Mouse (Mus musculus) liver, embryonic 12.5 days (tissue): ENCODE results near the gene Spsb3. TPM values are rescaled to one million over a fixed set of nuclear protein-coding genes. Genes with fewer than 3 reads are reported as not detected.

Experiments used
- ATAC-seq: fragments of 200-750 bp; cut with Nextera tagmentation; 2 replicates; pipeline ENCODE4 v1.8.0; 2017; ENCODE audit warnings: moderate number of reproducible peaks, mild to moderate bottlenecking, moderate library complexity
- H3K27ac ChIP-seq: fragments of 300-500 bp; sonication (generic); 2 replicates; pipeline ENCODE4 v1.5.1; 2016; ENCODE audit warnings: mild to moderate bottlenecking
- H3K27me3 ChIP-seq: fragments of 300-500 bp; sonication (generic); replicated peaks from 2 replicates; pipeline ENCODE4 v1.6.1; 2016; ENCODE audit warnings: mild to moderate bottlenecking, moderate library complexity
- H3K36me3 ChIP-seq: fragments of 300-500 bp; sonication (generic); 2 replicates; pipeline ENCODE4 v1.6.1; 2016; ENCODE audit warnings: mild to moderate bottlenecking, moderate library complexity
- H3K4me1 ChIP-seq: fragments of 300-500 bp; sonication (generic); 2 replicates; pipeline ENCODE4 v1.6.1; 2016
- H3K4me2 ChIP-seq: fragments of 300-500 bp; sonication (generic); 2 replicates; pipeline ENCODE4 v1.6.1; 2016; ENCODE audit warnings: mild to moderate bottlenecking, moderate library complexity
- H3K4me3 ChIP-seq: fragments of 300-500 bp; sonication (generic); 2 replicates; pipeline ENCODE4 v1.5.1; 2016; ENCODE audit warnings: mild to moderate bottlenecking, moderate library complexity
- H3K9ac ChIP-seq: fragments of 300-500 bp; sonication (generic); 2 replicates; pipeline ENCODE4 v1.6.1; 2016; ENCODE audit warnings: mild to moderate bottlenecking, moderate library complexity
- H3K9me3 ChIP-seq: fragments of 300-500 bp; sonication (generic); replicated peaks from 2 replicates; pipeline ENCODE4 v1.6.1; 2016; ENCODE audit warnings: mild to moderate bottlenecking, moderate library complexity
- WGBS: fragments of 180-500 bp; shearing (Covaris S2); methylation state at CpG from one replicate; pipeline ENCODE4 v1.1.7; 2016; ENCODE audit not compliant: insufficient replicate concordance; 5-methylcytosine and 5-hydroxymethylcytosine counted together
- polyA plus RNA-seq: library from polyadenylated mRNA; unstranded; fragments of >200 nt; fragmentation: Nextera tagmentation; extraction: Ambion mirVana; gene quantifications from 2 replicates; pipeline ENCODE4 v1.2.1, GENCODE M21; 2016

The Spsb3 gene
- polyA plus RNA-seq, 1 experiment from 2014 or later: 37.5 TPM

DNA sequence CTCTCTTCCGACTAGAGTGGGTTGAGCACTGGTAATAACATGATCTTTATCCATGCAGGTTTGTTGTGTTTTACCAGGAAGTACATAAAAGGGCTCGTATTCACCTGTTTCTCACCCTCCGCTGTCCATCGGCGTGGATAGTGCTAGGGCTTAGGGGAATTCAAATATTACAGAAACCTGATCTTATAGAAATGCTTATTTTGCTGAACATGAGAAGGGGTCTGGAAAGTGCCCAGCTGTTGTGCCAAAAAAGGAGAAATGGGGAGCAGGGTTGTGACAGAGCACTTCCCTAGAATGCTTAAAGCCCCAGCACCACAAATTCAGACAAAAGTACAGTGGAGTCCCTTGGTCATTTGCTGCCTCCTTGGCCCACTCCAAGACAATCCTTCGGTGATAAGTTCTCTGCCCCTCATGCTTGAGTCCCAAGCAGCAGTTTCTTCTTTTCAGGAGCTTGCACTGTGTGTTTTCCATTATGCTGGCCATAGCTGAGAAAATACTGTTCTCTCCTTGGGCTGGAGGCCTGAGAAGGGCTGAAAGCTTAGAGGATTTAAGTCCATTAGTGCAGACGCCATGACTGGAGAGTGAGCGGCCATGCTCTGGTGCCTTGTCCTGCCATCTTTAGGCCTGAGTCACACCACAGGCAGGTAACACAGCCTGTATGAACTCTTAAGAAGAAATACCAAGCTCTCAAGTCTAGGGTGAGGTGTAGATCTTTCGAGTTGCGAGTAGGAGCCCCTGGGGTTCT is 34.9 kb upstream of the Spsb3 start:
- WGBS: 76% methylated on average over 10 of the region's 10 CpGs
- H3K4me2 ChIP-seq: peak overlapping the region; percentile 87
- H3K9me3 ChIP-seq: no peaks in the 10 kb centered on the region
- peak overlapping the region; percentile 78 for H3K4me3 ChIP-seq
- H3K4me1 ChIP-seq: peaks cover 35% of the 10 kb centered on the region
- no peak overlapping the region for H3K27ac ChIP-seq
- H3K9ac ChIP-seq: peak overlapping the region; percentile 90
- no peak for ATAC-seq
- H3K27me3 ChIP-seq: 0 out of 2 replicates have a peak, but pooled peaks cover 5% of the 10 kb centered on the region
- peaks cover 42% of the 10 kb centered on the region for H3K36me3 ChIP-seq

DNA sequence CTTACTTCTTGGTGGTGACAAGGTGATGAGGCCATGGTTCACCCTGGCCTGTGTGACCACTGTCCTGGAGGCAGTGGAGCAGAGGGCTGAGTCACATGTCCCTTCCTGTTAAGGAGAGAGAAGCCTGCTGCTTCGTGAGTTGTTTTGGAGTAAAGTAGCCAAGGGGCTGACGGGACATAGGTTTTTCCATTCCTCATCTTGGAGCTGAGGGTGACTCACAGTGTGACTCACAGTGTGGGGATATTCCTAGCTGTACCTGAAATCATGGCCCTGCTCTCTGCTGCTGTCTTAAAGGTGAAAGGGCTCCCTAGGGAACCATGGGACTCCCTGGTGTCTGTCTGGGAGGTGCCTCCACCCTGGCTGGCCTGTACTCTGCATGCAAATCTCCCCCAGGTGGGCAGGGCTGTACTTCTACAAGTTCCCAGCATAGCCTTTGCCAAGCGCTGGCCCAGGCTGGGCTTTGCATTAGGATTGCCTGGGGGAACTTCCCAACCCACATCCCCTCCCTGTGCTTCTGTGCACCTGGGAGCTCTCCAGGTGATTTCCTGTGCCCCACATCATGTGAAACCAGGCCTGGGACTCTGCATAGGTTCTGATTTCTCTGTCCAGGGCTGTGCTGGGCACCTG is 30.5 kb upstream of the Spsb3 start:
- H3K4me1 ChIP-seq: peaks cover 52% of the 10 kb centered on the region
- peak overlapping the region; percentile 49; the same call in 1 of the 2 replicates for H3K27ac ChIP-seq
- peaks cover 77% of the 10 kb centered on the region for H3K36me3 ChIP-seq

DNA sequence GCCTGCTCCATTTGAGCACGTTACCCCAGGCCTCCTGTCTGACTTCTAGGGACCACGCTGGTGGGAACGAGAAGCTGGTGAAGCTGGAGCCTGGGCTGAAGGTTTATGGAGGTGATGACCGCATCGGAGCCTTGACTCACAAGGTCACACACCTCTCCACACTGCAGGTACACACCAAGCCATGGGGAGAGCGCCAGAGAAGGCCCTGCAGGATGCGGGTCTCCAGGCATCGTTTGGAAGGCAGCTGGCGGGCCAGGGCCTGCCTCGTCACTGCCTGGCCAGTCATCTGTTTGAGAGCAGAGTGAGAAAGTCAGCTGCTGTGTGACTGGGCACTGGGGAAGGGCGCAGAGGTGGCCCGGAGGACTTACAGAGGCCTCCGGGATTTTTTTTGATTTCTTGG is 29.9 kb upstream of the Spsb3 start:
- WGBS: 90% methylated on average over 13 of the region's 13 CpGs
- Histone ChIP-seq H3K9me3 (no peaks in the 10 kb centered on the region), H3K36me3 (peaks cover 84% of the 10 kb centered on the region), H3K4me1 (peaks cover 46% of the 10 kb centered on the region), H3K4me3 (no peak overlapping the region), H3K27ac (no peak overlapping the region; the same call in 1 of the 2 replicates), H3K9ac (no peak overlapping the region), H3K27me3 (0 out of 2 replicates have a peak, but pooled peaks cover 3% of the 10 kb centered on the region), H3K4me2 (no peak overlapping the region)
- ATAC-seq: no peak

More for the DNA sequence above, 30.5 kb upstream of the Spsb3 start:
- 82% methylated on average over 3 of the region's 3 CpGs for WGBS
- no peak for ATAC-seq
- no peak overlapping the region for H3K4me3 ChIP-seq
- no peak overlapping the region for H3K4me2 ChIP-seq
- no peak overlapping the region for H3K9ac ChIP-seq
- no peaks in the 10 kb centered on the region for H3K9me3 ChIP-seq
- 0 out of 2 replicates have a peak, but pooled peaks cover 5% of the 10 kb centered on the region for H3K27me3 ChIP-seq

DNA sequence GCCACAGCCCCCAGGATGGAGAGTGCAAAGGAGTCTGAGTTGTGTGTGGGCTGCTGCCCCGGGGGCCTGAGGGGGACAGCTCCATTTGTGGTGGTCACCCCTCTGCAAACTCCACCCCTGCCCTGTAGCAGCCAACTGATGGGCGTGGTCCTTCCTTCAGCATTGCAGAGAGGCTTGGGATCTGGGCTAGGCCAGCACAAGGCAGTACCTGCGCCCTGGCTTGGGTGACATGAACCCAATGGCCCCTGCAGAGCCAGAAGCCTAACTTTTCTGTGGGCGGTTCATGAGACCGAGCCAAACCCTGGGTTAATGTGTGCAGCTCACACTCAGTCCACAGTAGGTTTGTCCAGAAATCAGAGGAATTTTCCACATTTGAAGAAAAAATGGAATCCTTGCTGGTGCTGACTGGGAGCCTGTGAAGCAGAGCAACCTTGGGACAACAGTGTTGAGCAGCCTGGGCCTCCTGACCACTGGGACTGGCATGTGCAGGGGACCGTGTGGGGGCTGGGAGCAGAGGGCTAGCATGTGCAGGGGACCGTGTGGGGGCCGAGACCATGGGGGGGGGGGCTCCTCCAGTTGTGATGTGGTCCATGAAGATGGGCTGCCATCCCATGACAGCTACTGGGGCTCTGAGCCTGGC is 28.5 kb upstream of the Spsb3 start:
- Histone ChIP-seq H3K36me3 (peaks cover 91% of the 10 kb centered on the region), H3K9ac (no peak overlapping the region)

DNA sequence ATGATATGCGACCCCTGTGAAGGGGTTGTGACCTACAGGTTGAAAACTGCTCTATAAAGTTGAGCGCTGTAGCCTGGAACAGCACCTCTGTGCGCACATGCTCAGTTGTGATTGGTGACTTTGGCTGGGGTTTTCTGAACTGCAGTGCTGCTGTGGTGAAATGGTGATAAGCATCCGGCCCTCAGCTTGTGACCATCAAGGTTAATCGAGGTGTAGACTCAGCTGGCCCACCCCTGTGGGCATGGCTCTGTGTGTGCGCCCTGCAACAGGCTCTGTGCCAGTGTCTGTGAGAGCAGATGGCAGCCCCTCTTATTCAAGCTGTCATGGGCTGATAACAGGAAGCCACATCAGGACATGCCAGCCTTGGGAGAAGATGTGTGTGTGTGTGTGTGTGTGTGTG is 27.5 kb upstream of the Spsb3 start:
- H3K27me3 ChIP-seq: no peaks in the 10 kb centered on the region
- peak; percentile 92 for ATAC-seq
- no peaks in the 10 kb centered on the region for H3K9me3 ChIP-seq
- WGBS: 53% methylated on average over 6 of the region's 6 CpGs
- no peak overlapping the region for H3K4me3 ChIP-seq
- peaks cover 40% of the 10 kb centered on the region for H3K4me1 ChIP-seq
- H3K4me2 ChIP-seq: peak overlapping the region; percentile 35
- peaks cover 89% of the 10 kb centered on the region for H3K36me3 ChIP-seq
- peak overlapping the region; percentile 13; the same call in 1 of the 2 replicates for H3K9ac ChIP-seq
- peak overlapping the region; percentile 80 for H3K27ac ChIP-seq

More for the DNA sequence above, 28.5 kb upstream of the Spsb3 start:
- WGBS: 73% methylated on average over 8 of the region's 8 CpGs
- no peak overlapping the region for H3K4me3 ChIP-seq
- no peak for ATAC-seq
- H3K9me3 ChIP-seq: no peaks in the 10 kb centered on the region
- no peaks in the 10 kb centered on the region for H3K27me3 ChIP-seq
- peaks cover 40% of the 10 kb centered on the region for H3K4me1 ChIP-seq
- H3K4me2 ChIP-seq: peak overlapping the region; percentile 35
- H3K27ac ChIP-seq: peak overlapping the region; percentile 80

DNA sequence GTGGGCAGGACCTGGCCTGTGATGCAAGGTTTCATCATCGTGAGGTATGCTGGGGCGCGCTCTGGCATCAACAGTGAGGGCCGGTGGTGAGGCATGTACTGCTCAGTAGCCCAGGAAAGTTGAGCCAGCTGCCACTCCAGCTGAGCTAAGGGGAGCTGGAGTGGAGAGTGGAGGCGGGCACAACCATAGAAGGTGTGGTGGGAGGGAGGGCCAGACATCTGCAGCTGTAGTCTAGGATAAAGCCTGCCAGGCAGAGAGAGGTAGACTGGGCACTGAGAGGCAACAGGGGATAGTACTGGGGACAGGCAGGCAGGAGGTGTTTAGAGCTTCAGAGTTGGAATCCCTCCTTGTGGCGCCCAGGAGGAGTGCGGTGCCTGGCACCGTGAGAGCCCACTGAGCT is 26.4 kb upstream of the Spsb3 start:
- H3K9ac ChIP-seq: peak overlapping the region; percentile 25
- no peaks in the 10 kb centered on the region for H3K9me3 ChIP-seq
- ATAC-seq: peak; percentile 73
- no peaks in the 10 kb centered on the region for H3K27me3 ChIP-seq
- peaks cover 89% of the 10 kb centered on the region for H3K36me3 ChIP-seq
- H3K4me3 ChIP-seq: no peak overlapping the region
- H3K4me2 ChIP-seq: peak overlapping the region; percentile 23; the same call in 1 of the 2 replicates
- 91% methylated on average over 8 of the region's 8 CpGs for WGBS
- H3K27ac ChIP-seq: peak overlapping the region; percentile 80
- peaks cover 40% of the 10 kb centered on the region for H3K4me1 ChIP-seq

DNA sequence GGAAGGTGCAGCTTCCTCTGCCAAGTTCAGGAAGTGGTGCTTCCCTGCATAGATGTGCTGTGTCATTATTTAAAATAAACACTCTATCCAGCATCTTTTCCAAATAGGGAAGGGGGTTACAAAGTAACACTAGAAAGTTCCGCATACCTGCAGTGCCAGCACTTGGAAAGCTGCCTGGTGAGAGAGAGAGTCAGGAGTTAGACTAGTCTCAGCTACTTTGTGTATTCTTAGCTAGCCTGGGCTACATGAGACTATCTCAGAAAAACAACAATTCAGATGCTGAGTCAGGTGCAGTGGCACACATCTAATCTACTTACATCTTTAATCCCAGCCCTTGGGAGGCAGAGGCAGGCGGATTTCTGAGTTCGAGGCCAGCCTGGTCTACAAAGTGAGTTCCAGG is 24.7 kb upstream of the Spsb3 start:
- Histone ChIP-seq H3K4me3 (no peak overlapping the region), H3K4me2 (no peak overlapping the region), H3K27ac (no peak overlapping the region), H3K9ac (no peak overlapping the region), H3K36me3 (peaks cover 83% of the 10 kb centered on the region), H3K27me3 (no peaks in the 10 kb centered on the region), H3K4me1 (peaks cover 35% of the 10 kb centered on the region), H3K9me3 (no peaks in the 10 kb centered on the region)
- 79% methylated on average over 3 of the region's 3 CpGs for WGBS
- no peak for ATAC-seq

DNA sequence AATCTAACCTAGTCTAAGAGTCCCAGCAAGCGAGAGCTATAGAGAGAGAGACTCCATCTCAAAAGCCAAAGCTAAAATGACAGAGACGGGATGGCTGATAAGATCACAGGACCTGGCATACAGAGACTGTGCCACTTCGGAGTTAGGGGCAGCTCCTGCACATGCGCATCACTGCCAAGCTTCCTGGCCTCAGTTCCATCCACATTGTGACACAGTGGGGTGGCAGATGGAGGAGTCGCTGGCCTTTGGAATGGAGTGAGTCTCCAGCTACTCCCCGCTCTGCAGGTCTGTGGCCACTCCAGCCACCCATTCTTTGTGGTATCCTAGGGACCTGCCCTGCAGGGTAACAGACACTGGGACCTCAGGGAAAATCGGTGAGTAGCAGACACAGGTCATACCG is 20.7 kb upstream of the Spsb3 start, which contains the start of gene Igfals:
Igfals (plus strand) TSS at position 222 of the 400 bp plus-strand sequence.
- H3K9ac ChIP-seq: no peak within 1 kb of the TSS
- H3K9me3 ChIP-seq: no peaks in the 10 kb centered on the region
- no peaks in the 10 kb centered on the region for H3K27me3 ChIP-seq
- H3K4me2 ChIP-seq: no peak within 1 kb of the TSS
- 77% methylated on average over 8 of the region's 8 CpGs for WGBS
- peaks cover 55% of the 10 kb centered on the region for H3K36me3 ChIP-seq
- H3K4me3 ChIP-seq: no peak within 1 kb of the TSS
- H3K27ac ChIP-seq: no peak within 1 kb of the TSS
- H3K4me1 ChIP-seq: no peaks in the 10 kb centered on the region
- ATAC-seq: no peak

DNA sequence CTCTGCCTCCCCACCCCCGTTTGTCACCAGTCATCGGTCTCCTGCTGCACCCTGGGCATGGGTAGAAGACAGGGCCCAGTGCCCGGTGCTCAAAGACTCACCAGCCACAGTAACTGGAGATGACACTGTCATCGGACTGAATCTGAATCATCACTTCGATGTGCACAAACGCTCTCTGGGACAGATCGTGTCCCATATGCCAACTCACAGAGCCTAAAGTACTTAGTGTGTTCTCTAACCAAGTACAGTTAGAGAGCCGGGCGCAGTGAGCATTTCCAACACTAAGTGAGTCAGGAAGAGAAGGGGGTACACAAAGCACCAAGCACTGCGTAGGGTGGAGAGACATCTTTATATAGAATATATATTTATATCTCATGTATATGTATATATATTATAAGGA is 18.5 kb upstream of the Spsb3 start:
- 0 out of 2 replicates have a peak, but pooled peaks cover 4% of the 10 kb centered on the region for H3K27me3 ChIP-seq
- ATAC-seq: no peak
- WGBS: 86% methylated on average over 10 of the region's 10 CpGs

DNA sequence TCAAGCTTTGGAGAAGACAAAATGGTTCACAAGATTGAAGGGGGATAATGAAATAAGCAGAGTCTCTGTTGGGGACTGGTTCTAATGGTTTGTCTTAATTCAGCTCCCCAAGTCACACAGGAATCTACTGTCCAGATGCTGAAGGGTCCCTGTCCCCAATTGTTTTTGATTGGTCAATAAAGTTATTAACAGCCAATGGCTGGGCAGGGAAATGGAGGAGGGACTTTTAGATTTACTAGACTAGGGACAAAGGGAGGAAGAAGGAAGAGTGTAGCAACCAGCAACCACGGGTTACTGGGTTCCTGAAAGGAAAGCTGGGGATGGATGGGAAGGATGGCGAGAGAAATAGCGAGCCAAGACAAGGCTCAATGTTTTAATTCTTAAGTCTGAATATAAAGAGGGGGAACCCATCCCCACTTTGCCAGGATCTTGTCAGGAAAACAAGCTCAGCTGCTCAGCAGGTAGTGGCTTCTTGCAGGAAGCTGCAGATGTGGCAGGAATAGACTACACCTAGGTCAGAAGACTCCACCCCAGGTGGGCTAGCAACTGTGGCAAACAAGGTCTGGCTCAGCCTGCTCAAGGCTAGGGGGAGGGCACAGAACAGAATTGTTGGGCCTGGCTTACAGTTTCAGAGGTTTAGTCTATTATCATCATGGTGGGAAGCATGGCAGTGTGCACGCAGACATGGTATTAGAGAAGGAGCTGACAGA is 12.6 kb upstream of the Spsb3 start:
- Histone ChIP-seq H3K4me3 (no peak overlapping the region), H3K4me2 (no peak overlapping the region), H3K27ac (no peak overlapping the region), H3K27me3 (peaks cover 4% of the 10 kb centered on the region; the same call in 1 of the 2 replicates), H3K4me1 (peaks cover 12% of the 10 kb centered on the region; the same call in 1 of the 2 replicates), H3K9ac (no peak overlapping the region), H3K36me3 (no peaks in the 10 kb centered on the region), H3K9me3 (no peaks in the 10 kb centered on the region)
- ATAC-seq: no peak
- 37% methylated on average over 4 of the region's 4 CpGs for WGBS

More for the DNA sequence above, 18.5 kb upstream of the Spsb3 start:
- Histone ChIP-seq H3K4me1 (no peaks in the 10 kb centered on the region), H3K36me3 (peaks cover 34% of the 10 kb centered on the region), H3K4me2 (no peak overlapping the region), H3K9ac (no peak overlapping the region), H3K27ac (no peak overlapping the region), H3K9me3 (no peaks in the 10 kb centered on the region), H3K4me3 (no peak overlapping the region)

DNA sequence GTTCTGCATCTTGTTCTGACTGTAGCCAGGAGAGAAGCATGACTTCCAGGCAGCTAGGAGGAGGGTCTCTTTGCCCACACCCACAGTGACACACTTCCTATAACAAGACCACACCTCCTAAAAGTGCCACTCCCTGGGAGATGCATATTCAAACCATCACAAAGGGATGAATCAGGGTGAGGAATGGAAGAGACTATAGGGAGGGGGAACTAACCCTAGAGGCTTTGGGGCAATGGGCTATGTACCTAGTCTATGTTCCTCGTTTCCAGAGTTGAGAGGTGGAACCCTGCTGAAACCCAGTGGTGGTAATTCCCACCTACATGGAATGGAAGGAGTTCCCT is 12.1 kb upstream of the Spsb3 start:
- Histone ChIP-seq H3K4me3 (no peak overlapping the region), H3K9me3 (no peaks in the 10 kb centered on the region), H3K4me1 (peaks cover 12% of the 10 kb centered on the region; the same call in 1 of the 2 replicates), H3K27ac (no peak overlapping the region), H3K9ac (no peak overlapping the region), H3K4me2 (no peak overlapping the region), H3K27me3 (peaks cover 4% of the 10 kb centered on the region; the same call in 1 of the 2 replicates), H3K36me3 (no peaks in the 10 kb centered on the region)
- 35% methylated on average over 1 of the region's 1 CpGs for WGBS
- ATAC-seq: no peak
